Mouse (Mus musculus): ENCODE measurements around the gene Plxnb2.

GRCm38 (mm10) chr15:89196313-89196706, 15.7 kb upstream of the Plxnb2 start, which contains the start of gene Dennd6b:
- TF ChIP-seq POLR2A (IDR thresholded peaks at IDR 0.05; ENCODE audit: control insufficient read depth, low read depth, low read length) (peak; percentile 58; the same call in 1 of the 2 replicates), CTCF (IDR thresholded peaks at IDR 0.05; ENCODE audit: control insufficient read depth, insufficient read depth, insufficient replicate concordance, low read depth, low read length) (peak; percentile 58; the same call in 1 of the 2 replicates)

Data from testis, adult 2 months (tissue).